Mouse (Mus musculus) cortical plate, adult 2 months (tissue): ENCODE data around the gene Errfi1.

Experiments
- CTCF ChIP-seq: fragments of 200-500 bp; IDR thresholded peaks from 2 replicates; pipeline ENCODE4 v1.5.1; 2011; ENCODE audit warnings: mild to moderate bottlenecking, control low read depth, low read length; ENCODE audit not compliant: insufficient read depth; ENCODE audit errors: extremely low read depth
- POLR2A ChIP-seq: fragments of 200-500 bp; IDR thresholded peaks from 2 replicates; pipeline ENCODE4 v1.6.1; 2011; ENCODE audit warnings: mild to moderate bottlenecking, low read length, control low read depth; ENCODE audit not compliant: insufficient read depth; ENCODE audit errors: extremely low read depth

DNA sequence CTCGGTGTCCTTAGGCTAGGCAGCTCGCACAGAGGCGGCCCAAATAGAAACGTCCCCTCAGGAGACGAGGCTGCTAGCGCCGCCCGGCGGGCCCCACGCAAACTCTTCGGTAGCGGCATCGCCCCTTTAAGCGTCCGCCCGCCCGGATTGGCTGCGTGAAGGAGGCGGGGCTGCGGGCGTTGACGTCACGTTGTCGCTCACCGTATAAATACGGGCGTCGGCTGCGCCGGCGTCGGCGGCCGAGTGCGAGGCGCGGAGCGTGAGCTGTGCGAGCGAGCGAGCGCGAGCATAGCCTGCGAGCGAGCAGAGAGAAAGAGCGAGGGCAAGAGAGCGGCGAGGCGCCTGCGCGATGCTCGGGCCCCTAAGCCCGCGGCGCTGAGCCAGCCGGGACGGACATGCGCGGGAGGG, 1.1 kb downstream of the Errfi1 start:
- 0 out of 2 replicates have a peak, but pooled peaks have one; percentile 29 for TF ChIP-seq CTCF
- peak; percentile 99 for TF ChIP-seq POLR2A
